Mouse (Mus musculus) spleen, adult 2 months (tissue): ENCODE measurements around the gene Zfand3.

Source experiments
- CTCF ChIP-seq: fragments of 200-500 bp; IDR thresholded peaks from 2 replicates; pipeline ENCODE4 v1.5.1; 2011; ENCODE audit warnings: mild to moderate bottlenecking, inconsistent platforms; ENCODE audit not compliant: insufficient read depth, insufficient read length, insufficient replicate concordance; ENCODE audit errors: extremely low read depth
- POLR2A ChIP-seq: fragments of 200-500 bp; IDR thresholded peaks from 2 replicates; pipeline ENCODE4 v1.6.1; 2011; ENCODE audit warnings: low read depth, low read length, inconsistent platforms

GRCm38 (mm10) chr17:30128456-30128855 is 123.9 kb downstream of the Zfand3 start:
- no peak for TF ChIP-seq CTCF
- TF ChIP-seq POLR2A: no peak
